Mouse (Mus musculus): ENCODE measurements at regions not wholly inside any gene's neighbourhood (a gene's known extent, or its start where the extent isn't known, plus 50 kb on each side); places are given as distances from the start of the nearest gene placed in this dataset.
A peak's percentile ranks its signal among the peaks of the same experiment; 100 is the strongest.

- peak in 1 of 2 experiments; percentile 36 for DNase-seq (ENCODE audit: low spot score in 2 of 2)
These were observed 1292.6 kb downstream of the Rapgef2 start for GRCm38 (mm10) chr3:77993700-77994099.

GRCm38 (mm10) chr3:77944801-77945200 is 1341.5 kb downstream of the Rapgef2 start:
- no peak for DNase-seq (ENCODE audit: low spot score in 2 of 2)

- DNase-seq (ENCODE audit: low spot score in 2 of 2) = peak in 1 of 2 experiments; percentile 5
These were observed 1389.1 kb downstream of the Rapgef2 start for GRCm38 (mm10) chr3:77897244-77897643.

- DNase-seq (ENCODE audit: low spot score in 2 of 2) = no peak
These were observed 1398.7 kb downstream of the Rapgef2 start for GRCm38 (mm10) chr3:77887634-77888033.

GRCm38 (mm10) chr3:77848717-77849241 is 1437.5 kb downstream of the Rapgef2 start:
- DNase-seq (ENCODE audit: low spot score in 2 of 2) = no peak

- no peak for DNase-seq (ENCODE audit: low spot score in 2 of 2)
These were observed 1454.0 kb downstream of the Rapgef2 start for GRCm38 (mm10) chr3:77832230-77832805.

DNA sequence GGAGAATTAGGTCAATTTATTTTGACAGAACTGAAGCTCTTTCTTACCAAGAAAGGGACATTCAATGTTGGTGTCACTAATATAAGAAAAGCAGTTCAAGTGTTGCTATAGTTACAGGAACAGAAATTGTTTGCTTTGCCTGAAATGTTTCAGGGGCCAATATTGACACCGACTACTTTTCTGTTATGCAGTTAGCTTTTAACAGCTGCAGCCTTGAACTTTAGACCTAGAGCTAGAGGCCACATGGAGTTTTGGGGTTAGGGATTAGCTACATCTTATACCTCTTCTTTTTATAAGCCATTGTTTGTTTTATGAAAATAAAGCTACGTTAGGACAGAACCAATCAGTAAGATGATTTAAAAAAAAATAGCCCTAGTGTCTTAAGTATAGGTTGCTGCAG is 1454.6 kb downstream of the Rapgef2 start:
- no peak for DNase-seq (ENCODE audit: low spot score in 2 of 2)

DNA sequence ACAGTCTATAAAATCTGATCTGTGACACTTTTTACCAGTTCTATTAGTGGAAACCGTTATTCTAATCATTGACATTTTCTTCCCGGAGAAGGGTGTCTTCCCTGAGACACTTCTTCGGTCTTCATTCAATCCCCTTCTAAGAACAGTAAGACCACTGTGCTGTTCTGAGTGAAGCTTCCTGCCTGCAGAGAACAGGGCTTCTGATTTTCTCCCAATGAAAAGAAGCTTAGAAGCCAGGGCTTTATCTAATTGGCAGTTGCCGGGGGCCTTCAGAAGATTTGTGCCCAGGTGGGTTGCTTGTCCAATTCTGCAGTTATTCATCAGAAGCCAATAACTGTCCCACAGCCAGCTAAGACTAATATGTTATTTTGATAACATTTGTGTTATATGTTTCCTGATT is 1455.1 kb downstream of the Rapgef2 start:
- DNase-seq (ENCODE audit: low spot score in 2 of 2) = no peak

GRCm38 (mm10) chr3:77830219-77830618 is 1456.1 kb downstream of the Rapgef2 start:
- DNase-seq (ENCODE audit: low spot score in 2 of 2) = no peak

DNA sequence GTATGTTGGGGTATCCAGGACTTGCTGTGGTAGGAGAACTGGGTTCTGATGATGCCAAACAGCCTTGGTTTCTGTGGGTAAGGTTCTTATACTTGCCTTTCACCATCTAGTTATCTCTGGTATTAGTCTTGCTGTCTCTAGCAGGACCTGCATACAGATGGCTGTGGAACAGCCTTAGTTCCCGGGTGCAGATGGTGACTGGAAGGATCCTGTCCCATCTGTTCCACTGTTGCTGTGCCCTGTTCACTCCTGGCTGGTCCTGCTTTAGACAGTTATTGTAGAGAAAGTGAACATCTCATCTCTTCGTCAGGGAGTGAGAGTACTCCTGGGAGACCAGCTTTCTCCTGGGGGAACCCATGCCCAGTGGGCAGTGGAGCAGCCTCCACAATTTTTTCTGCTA is 1485.5 kb downstream of the Rapgef2 start:
- DNase-seq (ENCODE audit: low spot score in 2 of 2) = no peak

DNA sequence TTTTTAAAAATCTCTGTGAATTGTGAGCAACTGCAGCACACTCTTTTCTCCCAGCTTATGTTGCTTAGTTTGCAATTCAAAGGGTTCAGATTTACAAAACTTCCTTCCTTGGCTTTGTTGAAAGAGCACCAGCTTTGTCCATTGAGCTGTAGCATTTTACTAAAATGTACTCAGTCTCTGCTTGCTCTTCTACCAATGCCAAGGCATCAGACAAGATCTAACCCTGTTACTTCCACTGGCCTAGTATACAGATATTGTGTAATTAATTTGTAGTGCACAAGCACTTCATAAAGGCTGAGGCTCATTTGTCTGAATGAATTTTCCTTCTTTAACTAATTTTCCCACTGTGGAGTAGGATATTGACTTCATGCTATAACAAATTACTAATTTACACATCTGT is 1504.5 kb downstream of the Rapgef2 start:
- DNase-seq (ENCODE audit: low spot score in 2 of 2) = no peak

GRCm38 (mm10) chr3:77781332-77781731 is 1505.0 kb downstream of the Rapgef2 start:
- peak in 1 of 2 experiments; percentile 3 for DNase-seq (ENCODE audit: low spot score in 2 of 2)

DNA sequence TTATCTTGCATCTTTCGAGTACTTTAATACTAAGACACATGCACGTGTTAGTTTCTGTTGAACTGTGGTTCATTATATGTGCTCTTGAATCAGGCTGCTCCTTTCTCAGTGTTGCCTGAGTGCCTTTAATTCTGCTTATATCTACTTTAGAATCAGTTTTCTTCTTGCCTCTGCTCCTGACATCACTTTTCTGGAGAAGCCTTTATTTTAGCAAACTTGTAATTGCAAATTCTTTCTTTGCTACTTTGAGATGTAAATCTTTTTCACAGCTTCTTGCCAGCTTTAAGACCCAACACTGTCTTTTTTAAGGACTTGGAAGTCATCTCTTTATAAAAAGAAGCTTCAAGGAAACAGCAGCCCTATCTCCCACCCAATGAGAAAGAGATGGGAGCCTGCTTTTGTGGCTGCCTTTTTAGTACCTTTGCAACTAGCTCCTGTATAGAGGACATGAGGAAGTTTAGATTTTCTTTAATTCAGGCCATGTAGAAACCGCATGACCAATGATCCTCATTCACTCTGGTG is 1527.4 kb downstream of the Rapgef2 start:
- DNase-seq (ENCODE audit: low spot score in 2 of 2) = no peak

GRCm38 (mm10) chr3:77758295-77758694 is 1528.0 kb downstream of the Rapgef2 start:
- DNase-seq (ENCODE audit: low spot score in 2 of 2) = no peak

DNA sequence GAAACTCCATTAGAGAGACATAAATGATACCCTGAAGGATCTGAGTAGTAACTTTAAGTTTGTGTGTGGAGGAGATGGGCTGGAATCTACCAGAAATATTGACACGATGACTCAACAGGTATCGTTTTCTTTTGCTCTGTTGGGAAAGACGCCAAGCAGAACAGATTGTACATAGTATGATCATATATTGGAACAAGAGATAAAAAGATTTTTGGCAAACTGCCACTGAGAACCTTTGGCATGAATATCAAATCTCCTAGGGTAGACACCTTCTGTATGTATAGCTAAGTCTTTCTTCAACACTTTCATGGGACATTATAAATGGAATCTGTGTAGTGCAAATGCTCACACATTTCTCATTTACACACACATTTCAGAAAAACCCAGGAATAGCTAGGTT is 1544.2 kb downstream of the Rapgef2 start:
- no peak for DNase-seq (ENCODE audit: low spot score in 2 of 2)

DNA sequence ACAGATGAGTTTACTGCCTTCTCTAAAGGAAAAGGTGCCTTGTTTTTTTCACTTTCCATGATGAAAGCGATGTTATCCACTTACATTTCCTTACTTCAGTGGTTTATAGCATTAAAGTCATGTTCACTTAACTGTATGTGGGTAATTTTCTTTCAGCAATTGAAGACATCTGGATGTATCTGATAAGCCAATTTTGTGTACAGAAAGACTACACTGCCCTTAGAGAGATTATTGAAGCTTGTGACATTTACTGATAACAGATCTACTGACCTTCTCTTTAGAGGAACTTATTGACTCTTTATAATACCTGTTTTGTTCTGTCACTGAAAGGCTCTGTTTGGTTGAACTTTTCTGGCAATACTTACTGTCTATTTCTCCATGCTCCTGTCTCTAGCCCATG is 1568.5 kb downstream of the Rapgef2 start:
- DNase-seq (ENCODE audit: low spot score in 2 of 2) = no peak

DNA sequence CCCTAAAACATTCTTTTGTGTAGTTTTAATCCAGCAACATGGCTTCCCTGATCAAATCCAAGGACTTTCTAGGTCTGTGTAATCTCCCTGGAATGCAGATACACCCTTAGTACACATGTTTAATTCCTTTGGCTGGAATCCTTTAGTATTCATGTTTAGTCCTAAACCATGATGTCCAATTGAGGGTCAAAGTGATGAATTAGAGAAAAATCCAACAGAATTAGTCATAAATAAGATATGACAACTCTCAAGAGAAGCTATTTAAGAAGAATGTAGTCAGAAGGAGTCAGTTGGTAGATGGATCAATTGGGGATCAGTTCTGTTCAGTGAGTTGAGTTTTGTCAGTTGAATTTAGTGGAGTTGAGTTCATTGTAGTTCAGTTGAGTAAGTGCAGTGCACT is 1590.7 kb downstream of the Rapgef2 start:
- DNase-seq (ENCODE audit: low spot score in 2 of 2) = no peak

- DNase-seq (ENCODE audit: low spot score in 2 of 2) = peak in 1 of 2 experiments; percentile 4
These were observed 1592.3 kb downstream of the Fstl5 start for GRCm38 (mm10) chr3:77666366-77666765.

DNA sequence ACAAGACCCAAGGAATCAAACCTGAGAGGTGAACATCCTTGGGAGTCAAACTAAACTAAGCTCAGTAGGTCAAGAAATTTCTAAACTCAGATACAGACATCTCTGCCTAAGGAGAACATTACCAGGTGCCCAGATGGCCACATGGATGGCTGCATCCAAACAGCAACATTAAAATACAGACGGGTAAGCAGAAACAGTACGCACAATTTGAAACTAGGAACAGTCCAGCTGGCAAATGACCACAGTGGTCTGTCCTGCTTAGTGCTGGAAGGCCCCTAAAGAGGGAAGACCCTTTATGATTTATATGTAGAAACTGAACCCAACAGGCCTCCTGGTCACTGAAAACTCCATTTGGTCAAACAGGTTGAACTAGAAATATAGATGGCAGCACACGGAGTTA is 1579.8 kb downstream of the Fstl5 start:
- DNase-seq (ENCODE audit: low spot score in 2 of 2) = no peak
